Mouse (Mus musculus): Measurements from ENCODE around the gene Cd247.

GRCm38 (mm10) chr1:165875520-165876284 lies 87.2 kb downstream of the Cd247 start:
- no peak for TF ChIP-seq CTCF (IDR thresholded peaks at IDR 0.05; ENCODE audit: control insufficient read depth, insufficient read depth, insufficient replicate concordance, low read depth, low read length)
- no peak for TF ChIP-seq POLR2A (IDR thresholded peaks at IDR 0.05; ENCODE audit: control insufficient read depth, low read depth, low read length)
